Mouse (Mus musculus) kidney, adult 2 months (tissue): ENCODE measurements at regions not wholly inside any gene's neighbourhood (a gene's known extent, or its start where the extent isn't known, plus 50 kb on each side); places are given as distances from the start of the nearest gene placed in this dataset.

ENCODE experiments used
- DNase-seq: peaks from one replicate; pipeline ENCODE4 v3.0.0; 2021
- H3K27ac ChIP-seq: fragments of 200-500 bp; 2 replicates; pipeline ENCODE4 v1.5.1; 2012; ENCODE audit warnings: low read depth, low read length, control low read depth, inconsistent platforms; ENCODE audit not compliant: insufficient read depth
- H3K27me3 ChIP-seq: fragments of 200-500 bp; replicated peaks from 2 replicates; pipeline ENCODE4 v1.6.1; 2012; ENCODE audit warnings: mild to moderate bottlenecking, moderate library complexity, low read length, inconsistent platforms; ENCODE audit not compliant: control insufficient read depth, insufficient read depth
- H3K36me3 ChIP-seq: fragments of 200-500 bp; 2 replicates; pipeline ENCODE4 v1.6.1; 2012; ENCODE audit warnings: mild to moderate bottlenecking, moderate library complexity, low read length, inconsistent platforms; ENCODE audit not compliant: control insufficient read depth, insufficient read depth
- H3K4me1 ChIP-seq: fragments of 200-500 bp; 2 replicates; pipeline ENCODE4 v1.6.1; 2011; ENCODE audit warnings: low read length; ENCODE audit not compliant: control insufficient read depth, insufficient read depth
- H3K4me3 ChIP-seq: fragments of 200-500 bp; 2 replicates; pipeline ENCODE4 v1.5.1; 2011; ENCODE audit warnings: mild to moderate bottlenecking, low read depth, low read length, control low read depth; ENCODE audit not compliant: insufficient read depth
- CTCF ChIP-seq: fragments of 200-500 bp; conservative IDR thresholded peaks from 2 replicates; pipeline ENCODE4 v1.5.1; 2011; ENCODE audit warnings: low read depth, mild to moderate bottlenecking, control low read depth, low read length, moderate library complexity, mixed read lengths; ENCODE audit not compliant: insufficient read depth, insufficient read length
- POLR2A ChIP-seq: fragments of 200-500 bp; IDR thresholded peaks from one replicate; pipeline ENCODE4 v1.6.1; 2011; ENCODE audit warnings: low read depth, low read length, control low read depth
- WGBS: fragments of 180-500 bp; shearing (Covaris S2); methylation state at CpG from one replicate; pipeline ENCODE4 v1.1.7; 2018; 5-methylcytosine and 5-hydroxymethylcytosine counted together

DNA sequence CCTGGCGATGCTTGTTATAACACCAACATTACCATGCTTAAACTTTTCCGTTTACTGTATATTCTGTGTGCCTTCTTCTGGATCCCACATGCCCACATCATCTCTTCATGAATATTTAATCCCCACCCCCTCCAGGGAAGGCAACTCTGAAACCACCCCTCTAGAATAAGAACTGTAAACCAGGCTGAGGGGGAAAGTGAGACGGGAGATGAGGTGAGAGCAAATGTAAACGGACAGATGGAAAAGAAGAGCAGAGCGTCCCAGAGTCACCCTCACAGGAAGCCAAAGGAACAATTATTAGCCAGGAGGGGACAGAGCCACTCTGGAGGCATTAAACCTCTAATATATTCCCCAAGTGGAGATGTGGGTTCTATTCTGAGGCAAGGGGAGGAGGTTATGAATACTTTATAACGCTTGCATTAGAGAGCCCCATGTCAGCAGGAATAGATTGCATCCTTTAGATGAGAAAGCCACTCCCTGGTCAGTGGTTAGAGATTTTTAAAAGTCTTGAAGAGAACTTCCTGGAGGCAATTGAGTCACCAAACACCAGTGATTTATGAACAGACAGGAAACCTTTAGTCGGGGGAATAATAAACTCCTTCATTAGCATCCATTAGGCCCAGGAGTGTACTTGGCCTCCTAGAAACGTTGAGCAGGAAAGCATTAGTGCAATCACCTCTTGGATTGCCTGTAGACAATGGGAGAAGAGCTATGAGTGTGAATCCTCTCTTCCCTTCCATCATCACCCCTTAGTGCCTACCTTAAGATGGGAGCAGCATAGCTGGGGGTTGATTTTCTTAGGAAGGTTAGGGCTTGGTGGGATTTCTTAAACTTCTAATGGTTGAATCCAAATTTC lies 220.1 kb downstream of the Elavl2 start:
- TF ChIP-seq POLR2A (no peak), CTCF (no peak)
- whole genome bisulfite sequencing: 44% methylated on average over 8 of the region's 8 CpGs
- DNase-seq: no peak
- Histone ChIP-seq H3K27me3 (no peaks in the 10 kb centered on the region), H3K4me3 (no peak overlapping the region), H3K4me1 (no peaks in the 10 kb centered on the region), H3K36me3 (no peaks in the 10 kb centered on the region), H3K27ac (no peak overlapping the region)

DNA sequence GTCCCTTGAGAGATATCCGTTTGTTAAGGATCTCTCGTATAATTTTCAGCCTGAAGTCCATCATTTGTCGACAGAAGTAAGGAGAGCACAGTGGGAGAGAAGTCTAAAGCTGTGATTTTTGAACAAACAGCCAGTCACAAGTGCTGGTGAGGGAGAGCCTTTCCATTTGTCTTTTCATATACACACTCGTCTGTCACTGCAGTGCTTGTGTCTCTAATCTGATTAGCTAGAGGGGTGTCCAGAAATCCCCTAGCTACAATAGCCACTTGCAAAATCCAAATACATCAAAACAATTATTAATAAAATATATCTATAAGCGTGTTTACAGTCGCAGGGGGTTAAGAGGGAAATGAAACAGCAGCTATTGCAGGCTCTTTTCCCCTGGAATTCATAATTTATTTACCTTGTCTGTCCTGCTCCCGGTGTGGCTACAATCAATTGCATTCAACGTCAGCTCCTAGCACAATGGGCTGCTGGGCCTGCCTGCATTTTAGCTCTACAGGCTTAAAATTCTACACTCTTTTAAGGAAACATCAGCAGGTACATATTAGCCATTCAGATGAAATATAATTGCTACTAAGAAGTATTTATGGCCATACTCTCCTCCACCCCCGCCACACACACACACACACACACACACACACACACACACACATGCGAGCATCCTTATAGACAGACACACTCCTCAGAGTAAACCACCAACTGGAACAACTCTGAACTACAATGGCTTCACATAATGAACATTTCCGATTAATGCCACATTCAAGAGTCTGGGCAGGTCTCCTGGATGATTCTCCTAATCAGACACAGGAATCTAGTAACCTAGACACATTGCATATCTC lies 236.1 kb downstream of the Elavl2 start:
- Histone ChIP-seq H3K27ac (no peak overlapping the region), H3K27me3 (no peaks in the 10 kb centered on the region), H3K4me1 (no peaks in the 10 kb centered on the region), H3K36me3 (no peaks in the 10 kb centered on the region), H3K4me3 (no peak overlapping the region)
- TF ChIP-seq CTCF (no peak), POLR2A (no peak)
- 74% methylated on average over 11 of the region's 11 CpGs for WGBS
- DNase-seq: no peak

DNA sequence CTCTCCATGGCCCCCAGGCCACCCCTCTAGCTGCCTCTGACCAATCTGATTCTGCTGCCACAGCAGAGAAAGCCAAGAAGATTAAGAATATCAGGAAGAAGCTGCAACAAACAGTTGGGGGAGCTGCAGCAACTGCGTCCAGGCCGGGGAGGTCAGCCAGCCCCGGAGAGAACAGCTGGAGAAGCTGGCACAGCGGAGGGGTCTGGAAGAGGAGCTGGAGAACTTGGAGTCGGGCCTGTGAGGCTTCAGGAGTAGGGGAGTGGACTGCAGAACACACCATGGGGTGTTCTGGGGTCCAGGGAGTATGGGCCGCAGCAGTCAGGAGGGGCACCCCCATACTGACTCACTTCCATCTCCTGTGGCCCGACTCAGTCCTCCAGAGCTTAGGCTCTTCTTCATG lies 243.5 kb downstream of the Elavl2 start:
- TF ChIP-seq CTCF (no peak), POLR2A (no peak)
- no peak for DNase-seq
- WGBS: 59% methylated on average over 7 of the region's 7 CpGs
- Histone ChIP-seq H3K27me3 (no peaks in the 10 kb centered on the region), H3K27ac (no peak overlapping the region), H3K36me3 (no peaks in the 10 kb centered on the region), H3K4me3 (no peak overlapping the region), H3K4me1 (no peaks in the 10 kb centered on the region)

DNA sequence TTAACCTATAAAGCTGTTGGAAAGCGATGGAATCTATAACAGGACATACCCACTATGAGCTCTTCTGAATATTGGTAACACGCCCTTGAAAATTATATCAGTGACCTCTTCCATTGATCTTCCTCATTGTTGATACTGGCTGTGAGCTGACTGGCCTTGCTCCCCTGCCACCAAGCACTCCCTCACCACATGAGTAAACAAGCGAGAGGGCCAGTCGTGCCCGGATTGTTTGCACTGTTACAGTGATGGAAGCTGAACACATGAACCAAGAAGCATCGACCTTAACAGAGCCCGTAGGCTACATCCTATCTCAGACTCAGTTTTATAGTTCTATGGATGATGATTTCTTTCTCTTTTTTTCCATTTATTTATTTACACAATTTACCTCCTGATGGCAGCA lies 255.9 kb downstream of the Elavl2 start:
- WGBS: 61% methylated on average over 7 of the region's 7 CpGs
- Histone ChIP-seq H3K27me3 (no peaks in the 10 kb centered on the region), H3K4me3 (no peak overlapping the region), H3K4me1 (no peaks in the 10 kb centered on the region), H3K27ac (no peak overlapping the region), H3K36me3 (no peaks in the 10 kb centered on the region)
- no peak for TF ChIP-seq POLR2A
- no peak for TF ChIP-seq CTCF
- no peak for DNase-seq

DNA sequence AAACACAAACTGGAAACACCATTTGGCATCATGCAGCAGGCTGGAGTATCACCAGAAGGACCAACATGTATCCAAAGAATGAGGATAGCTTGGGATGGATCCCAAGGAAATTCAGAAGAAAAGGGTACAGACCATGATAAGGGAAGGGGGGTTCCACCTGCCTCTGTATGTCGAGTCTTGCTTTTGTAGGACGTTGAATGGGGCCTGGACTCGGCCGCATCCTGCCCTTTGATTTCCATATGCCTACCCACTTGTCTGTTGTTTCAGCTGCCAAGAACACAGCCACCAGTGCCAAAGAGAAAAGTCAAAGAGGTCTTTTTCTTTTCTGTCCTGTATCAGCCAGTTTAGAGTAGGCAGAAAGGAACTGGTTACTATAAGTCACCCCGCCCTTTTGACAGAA lies 256.7 kb downstream of the Elavl2 start:
- H3K27me3 ChIP-seq: no peaks in the 10 kb centered on the region
- no peaks in the 10 kb centered on the region for H3K4me1 ChIP-seq
- TF ChIP-seq CTCF (no peak), POLR2A (no peak)
- H3K4me3 ChIP-seq: no peak overlapping the region
- 82% methylated on average over 5 of the region's 5 CpGs for WGBS
- DNase-seq: no peak
- H3K36me3 ChIP-seq: no peaks in the 10 kb centered on the region
- no peak overlapping the region for H3K27ac ChIP-seq

DNA sequence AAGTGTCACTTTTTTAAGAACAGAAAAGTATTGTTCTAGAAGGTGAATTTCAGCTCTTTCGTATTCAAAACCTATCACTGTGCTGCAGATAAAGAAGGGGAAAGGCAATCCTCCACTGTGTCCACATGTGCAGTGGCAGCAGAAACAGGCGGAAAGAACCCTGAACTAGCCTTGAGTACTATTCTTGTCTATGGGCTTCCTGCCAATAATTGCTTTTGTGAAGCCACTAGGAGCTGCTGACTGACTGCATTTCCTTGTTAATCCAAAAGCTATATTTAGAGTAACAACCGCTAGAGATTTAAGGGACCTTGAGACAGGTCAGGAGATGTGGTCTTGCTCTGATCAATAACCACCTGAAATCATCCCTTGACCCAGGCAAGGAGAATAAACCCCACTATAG lies 265.3 kb downstream of the Elavl2 start:
- DNase-seq: no peak
- Histone ChIP-seq H3K4me3 (no peak overlapping the region), H3K4me1 (no peaks in the 10 kb centered on the region), H3K27ac (no peak overlapping the region), H3K36me3 (no peaks in the 10 kb centered on the region), H3K27me3 (no peaks in the 10 kb centered on the region)
- TF ChIP-seq CTCF (no peak), POLR2A (no peak)
- WGBS: 60% methylated on average over 3 of the region's 3 CpGs

DNA sequence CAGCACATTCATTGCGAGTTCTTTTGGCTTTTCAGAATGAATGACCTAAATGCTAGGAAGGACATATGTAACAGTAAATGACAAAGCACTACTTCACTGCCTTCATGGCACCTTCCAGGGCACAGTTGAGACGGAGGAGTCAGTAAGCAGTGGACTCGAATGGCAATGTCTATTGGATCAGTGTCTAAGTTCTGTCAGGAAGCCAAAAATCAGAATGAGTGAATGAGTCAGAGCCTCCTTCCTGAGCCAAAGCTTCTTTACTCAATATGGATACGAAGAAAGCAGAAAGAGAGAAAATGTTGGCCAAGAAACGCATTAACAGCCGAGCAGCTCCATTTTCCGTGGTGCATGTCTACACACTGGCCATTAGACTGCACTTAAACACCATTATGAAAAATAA lies 268.3 kb downstream of the Elavl2 start:
- no peak for DNase-seq
- Histone ChIP-seq H3K4me3 (no peak overlapping the region), H3K27ac (no peak overlapping the region), H3K36me3 (no peaks in the 10 kb centered on the region), H3K4me1 (no peaks in the 10 kb centered on the region), H3K27me3 (no peaks in the 10 kb centered on the region)
- TF ChIP-seq CTCF (no peak), POLR2A (no peak)
- WGBS: 87% methylated on average over 7 of the region's 7 CpGs
